Mouse (Mus musculus) limb, embryonic 14.5 days (tissue): ENCODE measurements around the gene Thap2. TPM values are rescaled to one million over a fixed set of nuclear protein-coding genes. Genes with fewer than 3 reads are reported as not detected.

ENCODE experiments used
- ATAC-seq: fragments of 200-750 bp; cut with Nextera tagmentation; 2 replicates; pipeline ENCODE4 v1.8.0; 2017; ENCODE audit warnings: low read depth, moderate number of reproducible peaks, moderate TSS enrichment; ENCODE audit not compliant: low FRiP score
- DNase-seq: peaks from one replicate; pipeline ENCODE4 v3.0.0-alpha.2; 2015; ENCODE audit warnings: low spot score
- H3K27ac ChIP-seq: fragments of 300-500 bp; sonication (generic); replicated peaks from 2 replicates; pipeline ENCODE4 v1.5.1; 2014; ENCODE audit warnings: low read depth, mild to moderate bottlenecking, low read length, moderate library complexity, mixed read lengths
- H3K27me3 ChIP-seq: fragments of 300-500 bp; sonication (generic); 2 replicates; pipeline ENCODE4 v1.6.1; 2014; ENCODE audit warnings: low read length, mixed read lengths; ENCODE audit not compliant: control insufficient read depth, insufficient read depth
- H3K36me3 ChIP-seq: fragments of 300-500 bp; sonication (generic); 2 replicates; pipeline ENCODE4 v1.6.1; 2014; ENCODE audit warnings: mild to moderate bottlenecking, low read length, moderate library complexity, mixed read lengths; ENCODE audit not compliant: control insufficient read depth, insufficient read depth
- H3K4me1 ChIP-seq: fragments of 300-500 bp; sonication (generic); 2 replicates; pipeline ENCODE4 v1.6.1; 2014; ENCODE audit warnings: antibody characterized with exemption, low read length, mixed read lengths; ENCODE audit not compliant: control insufficient read depth, insufficient read depth
- H3K4me2 ChIP-seq: fragments of 300-500 bp; sonication (generic); replicated peaks from 2 replicates; pipeline ENCODE4 v1.6.1; 2014; ENCODE audit warnings: low read depth, mild to moderate bottlenecking, low read length, moderate library complexity; ENCODE audit not compliant: severe bottlenecking
- H3K4me3 ChIP-seq: fragments of 300-500 bp; sonication (generic); replicated peaks from 2 replicates; pipeline ENCODE4 v1.5.1; 2014; ENCODE audit warnings: low read length
- H3K9ac ChIP-seq: fragments of 300-500 bp; sonication (generic); 2 replicates; pipeline ENCODE4 v1.6.1; 2014; ENCODE audit warnings: mild to moderate bottlenecking, low read depth, low read length, moderate library complexity; ENCODE audit not compliant: severe bottlenecking
- H3K9me3 ChIP-seq: fragments of 300-500 bp; sonication (generic); 2 replicates; pipeline ENCODE4 v1.6.1; 2016; ENCODE audit warnings: low read length; ENCODE audit not compliant: control insufficient read depth
- POLR2A ChIP-seq: fragments of 200-500 bp; IDR thresholded peaks from 2 replicates; pipeline ENCODE4 v1.8.0; 2012; ENCODE audit warnings: inconsistent platforms, mild to moderate bottlenecking, moderate library complexity, borderline replicate concordance; ENCODE audit not compliant: insufficient read depth, insufficient read length; ENCODE audit errors: extremely low read depth
- WGBS: fragments of 180-500 bp; shearing (Covaris S2); extraction: QIAGEN DNeasy Blood & Tissue Kit; methylation state at CpG from one replicate; pipeline ENCODE4 v1.1.7; 2014; 5-methylcytosine and 5-hydroxymethylcytosine counted together
- polyA plus RNA-seq, 2 experiments: library from polyadenylated mRNA; depleted of rRNA in 1 of 2; stranded (reverse) in 1 of 2; unstranded in 1 of 2; fragments of >200 nt; fragmentation: Nextera tagmentation in 1 of 2; extraction: Ambion mirVana in 1 of 2; gene quantifications; 2 replicates each; pipeline versions ENCODE4 v1.2.1 to v1.2.3; 2012 to 2014

The Thap2 gene
- polyA plus RNA-seq (2012; rRNA removed) (12.5 and 12.9 TPM in 2 replicates), polyA plus RNA-seq (2014; fragmentation: Nextera tagmentation; extraction: Ambion mirVana) (17.1 and 20.1 TPM in 2 replicates)

GRCm38 (mm10) chr10:115384221-115385017 is at the start of gene Thap2, which contains the start of gene Zfc3h1:
Gene Thap2 (minus strand): TSS chr10:115384443.
Gene Zfc3h1 (plus strand): TSS chr10:115384959.
- WGBS, result under 1% methylated on average over 52 of the region's 65 CpGs

GRCm38 (mm10) chr10:115425351-115425750 is 41.1 kb upstream of the Thap2 start:
- Histone ChIP-seq H3K9me3 (no peaks in the 10 kb centered on the region), H3K4me2 (no peak overlapping the region), H3K36me3 (peaks cover 76% of the 10 kb centered on the region), H3K9ac (no peak overlapping the region), H3K27ac (no peak overlapping the region), H3K4me1 (no peaks in the 10 kb centered on the region), H3K27me3 (no peaks in the 10 kb centered on the region), H3K4me3 (no peak overlapping the region)
- 73% methylated on average over 2 of the region's 2 CpGs for WGBS
- DNase-seq (no peak), ATAC-seq (no peak)
- no peak for TF ChIP-seq POLR2A

More at GRCm38 (mm10) chr10:115384221-115385017, at the start of gene Thap2, which contains the start of gene Zfc3h1:
- peak within 1 kb of the TSS; percentile 96 for H3K4me3 ChIP-seq
- DNase-seq, result peak; percentile 99
- no peak; the same call in 1 of the 2 replicates for TF ChIP-seq POLR2A
- H3K27ac ChIP-seq, result peak within 1 kb of the TSS; percentile 99
- peaks cover 22% of the 10 kb centered on the region for H3K36me3 ChIP-seq
- peak within 1 kb of the TSS; percentile 65 for H3K4me2 ChIP-seq
- peak; percentile 96 for ATAC-seq
- no peaks in the 10 kb centered on the region for H3K27me3 ChIP-seq
- no peaks in the 10 kb centered on the region for H3K9me3 ChIP-seq
- H3K4me1 ChIP-seq, result peaks cover 22% of the 10 kb centered on the region
- peak within 1 kb of the TSS; percentile 96 for H3K9ac ChIP-seq

- H3K36me3 ChIP-seq, result peaks cover 73% of the 10 kb centered on the region
These were observed 37.7 kb upstream of the Thap2 start for GRCm38 (mm10) chr10:115421976-115422375.

GRCm38 (mm10) chr10:115414056-115414455 is 29.8 kb upstream of the Thap2 start:
- Histone ChIP-seq H3K4me3 (no peak overlapping the region), H3K4me1 (no peaks in the 10 kb centered on the region), H3K4me2 (no peak overlapping the region), H3K27ac (no peak overlapping the region), H3K27me3 (no peaks in the 10 kb centered on the region), H3K9me3 (no peaks in the 10 kb centered on the region), H3K36me3 (peaks cover 87% of the 10 kb centered on the region), H3K9ac (no peak overlapping the region)
- 80% methylated on average over 3 of the region's 3 CpGs for WGBS
- DNase-seq, result no peak
- TF ChIP-seq POLR2A, result no peak
- ATAC-seq, result no peak

More at GRCm38 (mm10) chr10:115421976-115422375, 37.7 kb upstream of the Thap2 start:
- DNase-seq (no peak), ATAC-seq (no peak)
- Histone ChIP-seq H3K4me1 (no peaks in the 10 kb centered on the region), H3K4me2 (no peak overlapping the region), H3K4me3 (no peak overlapping the region), H3K27ac (no peak overlapping the region), H3K9me3 (no peaks in the 10 kb centered on the region), H3K27me3 (no peaks in the 10 kb centered on the region), H3K9ac (no peak overlapping the region)
- WGBS, result 91% methylated on average over 4 of the region's 4 CpGs
- TF ChIP-seq POLR2A, result no peak

- WGBS, result 87% methylated on average over 2 of the region's 2 CpGs
- DNase-seq, result no peak
These were observed 29.3 kb upstream of the Thap2 start for GRCm38 (mm10) chr10:115413496-115413895.

More at GRCm38 (mm10) chr10:115413496-115413895, 29.3 kb upstream of the Thap2 start:
- Histone ChIP-seq H3K4me1 (no peaks in the 10 kb centered on the region), H3K4me2 (no peak overlapping the region), H3K27ac (no peak overlapping the region), H3K9ac (no peak overlapping the region), H3K27me3 (no peaks in the 10 kb centered on the region), H3K36me3 (peaks cover 86% of the 10 kb centered on the region), H3K4me3 (no peak overlapping the region), H3K9me3 (no peaks in the 10 kb centered on the region)
- ATAC-seq, result no peak
- no peak for TF ChIP-seq POLR2A
